Mouse (Mus musculus) stomach, postnatal 0 days (tissue): ENCODE measurements around the gene Agbl4.

ENCODE experiments used
- CTCF ChIP-seq: IDR thresholded peaks from 2 replicates; pipeline ENCODE4 v1.5.1; 2016; ENCODE audit warnings: antibody characterized with exemption, low read depth, mild to moderate bottlenecking, moderate library complexity
- EP300 ChIP-seq: optimal IDR thresholded peaks from 2 replicates; pipeline ENCODE3; 2016; ENCODE audit warnings: antibody characterized with exemption

GRCm38 (mm10) chr4:111085330-111085729 is 687.9 kb downstream of the Agbl4 start:
- TF ChIP-seq CTCF = no peak
- TF ChIP-seq EP300 = no peak
